Mouse (Mus musculus) testis, adult 2 months (tissue): ENCODE data around the gene Vmn1r219.
"Not testable (repeated sequence)": the region's sequence is repeated elsewhere in the genome, so short reads cannot be mapped to it uniquely, and the experiment has no call there.

ENCODE experiments used
- CTCF ChIP-seq: fragments of 200-500 bp; IDR thresholded peaks from 2 replicates; pipeline ENCODE4 v1.5.1; 2012; ENCODE audit warnings: low read depth, mild to moderate bottlenecking, inconsistent platforms, low read length, moderate library complexity; ENCODE audit not compliant: control insufficient read depth, insufficient read depth, insufficient replicate concordance
- POLR2A ChIP-seq: fragments of 200-500 bp; IDR thresholded peaks from 2 replicates; pipeline ENCODE4 v1.6.1; 2012; ENCODE audit warnings: low read depth, mild to moderate bottlenecking, inconsistent platforms, low read length, moderate library complexity; ENCODE audit not compliant: control insufficient read depth

GRCm38 (mm10) chr13:23166471-23166870, 7.4 kb downstream of the Vmn1r219 start:
- TF ChIP-seq POLR2A, CTCF: not testable (repeated sequence)
